Mouse (Mus musculus) frontal cortex, adult 2 months (tissue): Measurements from ENCODE around the gene BC016579. TPM values are rescaled to one million over a fixed set of nuclear protein-coding genes. Genes with fewer than 3 reads are reported as not detected.

ENCODE experiments used
- polyA plus RNA-seq: library from polyadenylated mRNA; depleted of rRNA; stranded (reverse); fragments of >200 nt; gene quantifications from 2 replicates; pipeline ENCODE4 v1.2.3, GENCODE M21; 2012; rRNA removed

Gene BC016579
- polyA plus RNA-seq, 1 experiment = 0.44 TPM

Other genes with a start within 250 kb of the BC016579 start
- gene Cd200, start 245.0 kb downstream of the BC016579 start, polyA plus RNA-seq = 95.4 and 112 TPM in 2 replicates
- gene Gm609, start 161.1 kb downstream of the BC016579 start, polyA plus RNA-seq = 0.44 and 0.50 TPM in 2 replicates
- gene Gm17783, start 122.0 kb downstream of the BC016579 start, polyA plus RNA-seq = not detected in 2 replicates
- gene Slc9c1, start 118.8 kb downstream of the BC016579 start, polyA plus RNA-seq = not detected in 2 replicates
- gene Gcsam, start 43.7 kb downstream of the BC016579 start, polyA plus RNA-seq = not detected in 2 replicates
- gene Tmprss7, start 39.6 kb upstream of the BC016579 start, polyA plus RNA-seq = 2.7 and 2.8 TPM in 2 replicates
- 452 and 462 TPM in 2 replicates for gene Tagln3, start 70.5 kb upstream of the BC016579 start, polyA plus RNA-seq
- gene Abhd10, start 88.9 kb upstream of the BC016579 start, polyA plus RNA-seq = 27.0 and 29.9 TPM in 2 replicates